Mouse (Mus musculus) bone marrow macrophage, adult 2 months (primary cell): Measurements from ENCODE around the gene Zdhhc22.

Source experiments
- CTCF ChIP-seq: IDR thresholded peaks from 2 replicates; pipeline ENCODE4 v1.5.1; 2012; ENCODE audit warnings: low read depth, mild to moderate bottlenecking, low read length, moderate library complexity
- POLR2A ChIP-seq: IDR thresholded peaks from 2 replicates; pipeline ENCODE4 v1.6.1; 2012; ENCODE audit warnings: mild to moderate bottlenecking, low read depth, low read length, borderline replicate concordance

- TF ChIP-seq POLR2A = no peak
- TF ChIP-seq CTCF = no peak
Measured at GRCm38 (mm10) chr12:86934748-86935147, 55.5 kb downstream of the Zdhhc22 start.
